Mouse (Mus musculus): ENCODE measurements around the gene Nos1.
"Not testable (repeated sequence)": the region's sequence is repeated elsewhere in the genome, so short reads cannot be mapped to it uniquely, and the experiment has no call there.

DNA sequence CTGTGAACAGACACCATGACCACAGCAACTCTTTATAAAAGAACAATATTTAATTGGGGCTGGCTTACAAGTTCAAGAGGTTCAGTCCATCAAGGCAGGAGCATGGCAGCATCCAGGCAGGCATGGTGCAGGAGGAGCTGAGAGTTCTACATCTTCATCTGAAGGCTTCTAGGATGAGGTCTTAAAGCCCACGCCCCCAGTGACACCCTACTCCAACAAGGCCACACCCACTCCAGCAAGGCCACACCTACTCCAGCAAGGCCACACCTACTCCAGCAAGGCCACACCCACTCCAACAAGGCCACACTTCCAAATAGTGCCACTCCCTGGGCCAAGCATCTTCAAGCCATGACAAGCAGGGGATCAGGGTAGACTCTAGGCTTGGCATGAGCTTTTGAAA lies 101.6 kb downstream of the Nos1 start:
- not testable (repeated sequence) for TF ChIP-seq CTCF, EP300 (IDR thresholded peaks at IDR 0.05; ENCODE audit: low read depth)

Data from heart, postnatal 0 days (tissue).